Mouse (Mus musculus): Measurements from ENCODE around the gene Irf6.

DNA sequence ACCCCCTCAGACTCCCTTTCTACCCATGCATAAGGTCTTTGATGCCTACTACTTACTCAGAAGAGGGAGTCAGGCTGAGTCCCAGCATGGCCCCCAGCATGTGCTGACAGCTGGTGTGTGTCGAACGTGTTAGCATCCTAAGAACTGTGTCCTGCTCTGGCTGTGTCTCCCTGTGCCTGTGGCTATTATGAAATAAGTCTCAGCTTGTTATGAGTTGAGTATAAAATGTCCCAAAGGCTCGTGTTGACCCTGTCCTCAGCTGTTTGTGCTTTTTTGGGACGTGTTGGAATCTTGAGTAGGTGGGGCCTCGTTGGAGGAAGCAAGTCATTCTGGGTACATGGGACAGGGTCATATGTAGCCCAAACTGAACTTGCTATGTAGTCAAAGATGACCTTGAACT, 61.1 kb downstream of the Irf6 start:
- no peak for TF ChIP-seq CTCF (conservative IDR thresholded peaks at IDR 0.05; ENCODE audit: low read length)
- TF ChIP-seq POU5F1 (IDR thresholded peaks at IDR 0.05; ENCODE audit: borderline replicate concordance, low read length) = no peak
- TF ChIP-seq NANOG (IDR thresholded peaks at IDR 0.05; ENCODE audit: borderline replicate concordance, low read length) = no peak

Data from E14TG2a.4 (cell line).